Mouse (Mus musculus) liver, embryonic 16.5 days (tissue): ENCODE measurements around the gene Tlx2. TPM values are rescaled to one million over a fixed set of nuclear protein-coding genes. Genes with fewer than 3 reads are reported as not detected.

ENCODE experiments used
- ATAC-seq: fragments of 200-750 bp; cut with Nextera tagmentation; 2 replicates; pipeline ENCODE4 v1.8.0; 2017; ENCODE audit warnings: low read depth, mild to moderate bottlenecking, moderate number of reproducible peaks, moderate library complexity
- H3K27ac ChIP-seq: fragments of 300-500 bp; sonication (generic); 2 replicates; pipeline ENCODE4 v1.5.1; 2014; ENCODE audit warnings: mild to moderate bottlenecking, low read length
- H3K27me3 ChIP-seq: fragments of 300-500 bp; sonication (generic); 2 replicates; pipeline ENCODE4 v1.6.1; 2014; ENCODE audit warnings: low read depth, low read length, mixed read lengths; ENCODE audit not compliant: control insufficient read depth, insufficient read depth
- H3K36me3 ChIP-seq: fragments of 300-500 bp; sonication (generic); 2 replicates; pipeline ENCODE4 v1.6.1; 2014; ENCODE audit warnings: mild to moderate bottlenecking; ENCODE audit not compliant: control insufficient read depth, insufficient read depth
- H3K4me1 ChIP-seq: fragments of 300-500 bp; sonication (generic); 2 replicates; pipeline ENCODE4 v1.6.1; 2014; ENCODE audit warnings: low read depth, low read length, mixed read lengths; ENCODE audit not compliant: control insufficient read depth
- H3K4me2 ChIP-seq: fragments of 300-500 bp; sonication (generic); 2 replicates; pipeline ENCODE4 v1.6.1; 2014; ENCODE audit warnings: low read depth, low read length, mixed read lengths
- H3K4me3 ChIP-seq: fragments of 300-500 bp; sonication (generic); 2 replicates; pipeline ENCODE4 v1.5.1; 2014; ENCODE audit warnings: low read depth, mild to moderate bottlenecking, low read length
- H3K9ac ChIP-seq: fragments of 300-500 bp; sonication (generic); 2 replicates; pipeline ENCODE4 v1.6.1; 2014; ENCODE audit warnings: low read depth, low read length
- H3K9me3 ChIP-seq: fragments of 300-500 bp; sonication (generic); replicated peaks from 2 replicates; pipeline ENCODE4 v1.6.1; 2016; ENCODE audit warnings: low read length; ENCODE audit not compliant: control insufficient read depth
- WGBS: fragments of 180-500 bp; shearing (Covaris S2); extraction: QIAGEN DNeasy Blood & Tissue Kit; methylation state at CpG from one replicate; pipeline ENCODE4 v1.1.7; 2014; ENCODE audit not compliant: insufficient replicate concordance; 5-methylcytosine and 5-hydroxymethylcytosine counted together
- polyA plus RNA-seq: library from polyadenylated mRNA; unstranded; fragments of >200 nt; fragmentation: Nextera tagmentation; extraction: Ambion mirVana; gene quantifications from 2 replicates; pipeline ENCODE4 v1.2.1, GENCODE M21; 2015

Tlx2 gene
- polyA plus RNA-seq, 1 experiment from 2014 or later, result not detected

- H3K27me3 ChIP-seq, result no peaks in the 10 kb centered on the region
- H3K27ac ChIP-seq, result peak within 1 kb of the TSS; percentile 93
- H3K4me1 ChIP-seq, result peaks cover 46% of the 10 kb centered on the region
- H3K4me2 ChIP-seq, result peak within 1 kb of the TSS; percentile 99
- ATAC-seq, result peak; percentile 94
- H3K4me3 ChIP-seq, result peak within 1 kb of the TSS; percentile 82
- no peaks in the 10 kb centered on the region for H3K9me3 ChIP-seq
- peak within 1 kb of the TSS; percentile 86 for H3K9ac ChIP-seq
- WGBS, result under 1% methylated on average over 48 of the region's 58 CpGs
- H3K36me3 ChIP-seq, result peaks cover 8% of the 10 kb centered on the region; the same call in 1 of the 2 replicates
Observed at GRCm38 (mm10) chr6:83115011-83115671, 45.0 kb upstream of the Tlx2 start, which contains the start of gene Mogs. TSS of gene Mogs (plus strand) at chr6:83115496.

- H3K36me3 ChIP-seq, result no peaks in the 10 kb centered on the region
- 57% methylated on average over 4 of the region's 4 CpGs for WGBS
- H3K9ac ChIP-seq, result no peak overlapping the region
- no peak overlapping the region for H3K4me3 ChIP-seq
- no peak overlapping the region for H3K4me2 ChIP-seq
- ATAC-seq, result no peak
- no peak overlapping the region for H3K27ac ChIP-seq
- H3K27me3 ChIP-seq, result no peaks in the 10 kb centered on the region
- H3K9me3 ChIP-seq, result no peaks in the 10 kb centered on the region
- peaks cover 47% of the 10 kb centered on the region for H3K4me1 ChIP-seq
Observed at GRCm38 (mm10) chr6:83111510-83112136, 41.5 kb upstream of the Tlx2 start.

GRCm38 (mm10) chr6:83108762-83109668 is 38.9 kb upstream of the Tlx2 start, which contains the start of gene Mrpl53:
TSS of gene Mrpl53 (plus strand) at chr6:83109040.
- Histone ChIP-seq H3K9ac (peak within 1 kb of the TSS; percentile 90), H3K27me3 (no peaks in the 10 kb centered on the region), H3K4me2 (peak within 1 kb of the TSS; percentile 75), H3K4me3 (peak within 1 kb of the TSS; percentile 73), H3K9me3 (no peaks in the 10 kb centered on the region), H3K27ac (peak within 1 kb of the TSS; percentile 80), H3K36me3 (no peaks in the 10 kb centered on the region), H3K4me1 (peaks cover 29% of the 10 kb centered on the region)
- ATAC-seq, result peak; percentile 80
- WGBS, result under 1% methylated on average over 76 of the region's 76 CpGs

- Histone ChIP-seq H3K4me3 (peak overlapping the region; percentile 73), H3K4me1 (peaks cover 33% of the 10 kb centered on the region), H3K27ac (peak overlapping the region; percentile 80), H3K4me2 (peak overlapping the region; percentile 75), H3K9me3 (no peaks in the 10 kb centered on the region), H3K27me3 (no peaks in the 10 kb centered on the region), H3K36me3 (no peaks in the 10 kb centered on the region), H3K9ac (peak overlapping the region; percentile 90)
- 30% methylated on average over 13 of the region's 13 CpGs for WGBS
- peak; percentile 28; the same call in 1 of the 2 replicates for ATAC-seq
Observed at GRCm38 (mm10) chr6:83107566-83108400, 37.7 kb upstream of the Tlx2 start.

GRCm38 (mm10) chr6:83104158-83104557 is 34.1 kb upstream of the Tlx2 start:
- Histone ChIP-seq H3K27ac (no peak overlapping the region), H3K4me3 (no peak overlapping the region), H3K9me3 (no peaks in the 10 kb centered on the region), H3K4me1 (peaks cover 32% of the 10 kb centered on the region), H3K36me3 (no peaks in the 10 kb centered on the region), H3K9ac (no peak overlapping the region), H3K27me3 (no peaks in the 10 kb centered on the region; the same call in 1 of the 2 replicates), H3K4me2 (no peak overlapping the region)
- ATAC-seq, result no peak
- WGBS, result 64% methylated on average over 4 of the region's 4 CpGs

- no peaks in the 10 kb centered on the region for H3K36me3 ChIP-seq
- peak overlapping the region; percentile 100 for H3K4me2 ChIP-seq
- H3K9ac ChIP-seq, result peak overlapping the region; percentile 90; the same call in 1 of the 2 replicates
- H3K4me3 ChIP-seq, result no peak overlapping the region
- peaks cover 30% of the 10 kb centered on the region for H3K4me1 ChIP-seq
- H3K9me3 ChIP-seq, result no peaks in the 10 kb centered on the region
- ATAC-seq, result peak; percentile 41
- WGBS, result 59% methylated on average over 11 of the region's 11 CpGs
- no peak overlapping the region for H3K27ac ChIP-seq
- H3K27me3 ChIP-seq, result no peaks in the 10 kb centered on the region; the same call in 1 of the 2 replicates
Observed at GRCm38 (mm10) chr6:83103130-83103650, 33.1 kb upstream of the Tlx2 start.

- no peaks in the 10 kb centered on the region for H3K9me3 ChIP-seq
- peak overlapping the region; percentile 86 for H3K4me3 ChIP-seq
- H3K36me3 ChIP-seq, result no peaks in the 10 kb centered on the region
- peak overlapping the region; percentile 85 for H3K27ac ChIP-seq
- ATAC-seq, result peak; percentile 72
- under 1% methylated on average over 68 of the region's 74 CpGs for WGBS
- H3K4me1 ChIP-seq, result peaks cover 24% of the 10 kb centered on the region
- peak overlapping the region; percentile 90 for H3K9ac ChIP-seq
- no peaks in the 10 kb centered on the region; the same call in 1 of the 2 replicates for H3K27me3 ChIP-seq
- H3K4me2 ChIP-seq, result peak overlapping the region; percentile 100
Observed at GRCm38 (mm10) chr6:83101688-83102556, 31.8 kb upstream of the Tlx2 start.
